Mouse (Mus musculus): Measurements from ENCODE around the gene Srgn. TPM values are rescaled to one million over a fixed set of nuclear protein-coding genes. Genes with fewer than 3 reads are reported as not detected.

Srgn gene
- polyA plus RNA-seq, 1 experiment: not detected

DNA sequence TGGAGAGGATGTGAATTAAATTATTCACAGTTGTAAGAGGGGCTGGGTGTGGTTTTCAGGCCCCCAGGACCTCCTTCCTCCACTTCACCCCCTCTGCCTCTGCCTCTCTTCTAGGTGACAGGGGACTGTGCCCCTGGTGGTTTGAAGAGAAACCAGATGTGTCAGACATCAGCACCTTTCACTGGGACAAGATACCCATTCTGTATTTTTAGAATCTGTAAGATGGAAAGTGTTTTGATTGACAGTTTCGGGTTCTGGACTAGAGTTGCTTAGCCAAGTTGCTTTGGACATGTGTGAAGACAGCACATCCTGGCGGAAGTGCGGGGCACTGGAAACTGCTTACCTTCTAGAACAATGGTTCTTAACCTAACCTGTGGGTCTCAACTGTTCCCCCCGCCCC, 17.1 kb upstream of the Srgn start:
- no peaks in the 10 kb centered on the region for H3K79me3 ChIP-seq (ENCODE audit: low read depth)
- H3ac ChIP-seq (ENCODE audit: control insufficient read depth, insufficient read length, low read depth): no peak overlapping the region
- H3K4me3 ChIP-seq (ENCODE audit: insufficient read depth, poor library complexity, severe bottlenecking): no peak overlapping the region
- H3K27me3 ChIP-seq (ENCODE audit: control insufficient read depth, insufficient read depth, insufficient read length): peaks cover 5% of the 10 kb centered on the region
- TF ChIP-seq MYOD1 (IDR thresholded peaks at IDR 0.05; ENCODE audit: control insufficient read depth, insufficient read length, low read depth): no peak
- TF ChIP-seq USF1 (IDR thresholded peaks at IDR 0.05; ENCODE audit: low read depth): no peak
- no peak for TF ChIP-seq MAX (IDR thresholded peaks at IDR 0.05)
- TF ChIP-seq CTCF (IDR thresholded peaks at IDR 0.05; ENCODE audit: control insufficient read depth, insufficient read depth, insufficient read length): no peak
- H3K36me3 ChIP-seq (ENCODE audit: control insufficient read depth, insufficient read depth): no peaks in the 10 kb centered on the region
- H3K79me2 ChIP-seq (ENCODE audit: control insufficient read depth, insufficient read depth): no peaks in the 10 kb centered on the region

- Histone ChIP-seq H3K27me3 (ENCODE audit: control insufficient read depth, insufficient read depth, insufficient read length) (peaks cover 8% of the 10 kb centered on the region), H3K36me3 (ENCODE audit: control insufficient read depth, insufficient read depth) (no peaks in the 10 kb centered on the region), H3ac (ENCODE audit: control insufficient read depth, insufficient read length, low read depth) (no peak overlapping the region), H3K79me2 (ENCODE audit: control insufficient read depth, insufficient read depth) (no peaks in the 10 kb centered on the region), H3K79me3 (ENCODE audit: low read depth) (no peaks in the 10 kb centered on the region), H3K4me3 (ENCODE audit: insufficient read depth, poor library complexity, severe bottlenecking) (no peak overlapping the region)
- TF ChIP-seq MYOG (IDR thresholded peaks at IDR 0.05; ENCODE audit: control insufficient read depth, extremely low read depth, insufficient read length) (no peak), MAX (IDR thresholded peaks at IDR 0.05) (no peak), FOSL1 (IDR thresholded peaks at IDR 0.05; ENCODE audit: insufficient read depth, low read length, poor library complexity, severe bottlenecking) (no peak), CEBPB (IDR thresholded peaks at IDR 0.05; ENCODE audit: low read depth) (no peak), MYOD1 (IDR thresholded peaks at IDR 0.05; ENCODE audit: control insufficient read depth, insufficient read length, low read depth) (no peak), CTCF (IDR thresholded peaks at IDR 0.05; ENCODE audit: control insufficient read depth, insufficient read depth, insufficient read length) (no peak), USF1 (IDR thresholded peaks at IDR 0.05; ENCODE audit: low read depth) (no peak)
Measured at GRCm38 (mm10) chr10:62543399-62543808, 16.2 kb upstream of the Srgn start.

GRCm38 (mm10) chr10:62542928-62543327, 15.7 kb upstream of the Srgn start:
- no peak for TF ChIP-seq MYOG (IDR thresholded peaks at IDR 0.05; ENCODE audit: control insufficient read depth, extremely low read depth, insufficient read length)
- no peak for TF ChIP-seq USF1 (IDR thresholded peaks at IDR 0.05; ENCODE audit: low read depth)
- no peak for TF ChIP-seq FOSL1 (IDR thresholded peaks at IDR 0.05; ENCODE audit: insufficient read depth, low read length, poor library complexity, severe bottlenecking)
- TF ChIP-seq CEBPB (IDR thresholded peaks at IDR 0.05; ENCODE audit: low read depth): no peak
- no peak for TF ChIP-seq CTCF (IDR thresholded peaks at IDR 0.05; ENCODE audit: control insufficient read depth, insufficient read depth, insufficient read length)
- TF ChIP-seq MYOD1 (IDR thresholded peaks at IDR 0.05; ENCODE audit: control insufficient read depth, insufficient read length, low read depth): no peak
- no peak for TF ChIP-seq MAX (IDR thresholded peaks at IDR 0.05)

DNA sequence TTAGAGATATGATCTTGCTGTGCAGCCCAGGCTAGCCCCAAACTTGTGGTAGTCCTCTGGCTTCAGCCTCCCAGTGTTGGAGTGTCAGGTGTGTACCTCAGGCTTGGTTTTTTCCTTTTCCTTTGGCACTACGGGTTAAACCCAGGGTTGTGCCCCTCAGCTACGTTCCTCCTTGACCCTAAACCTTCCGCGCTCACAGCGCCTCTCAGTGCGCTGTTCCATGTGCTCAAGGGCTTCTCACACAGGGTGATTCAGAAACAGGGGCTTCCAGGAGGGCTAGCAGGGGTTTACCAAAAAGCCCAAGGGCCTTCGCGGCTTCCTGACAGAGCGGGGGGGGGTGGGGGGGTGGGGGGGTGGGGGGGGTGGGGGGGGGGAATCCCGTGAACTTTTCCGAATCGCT, 15.3 kb upstream of the Srgn start:
- Histone ChIP-seq H3K36me3 (ENCODE audit: control insufficient read depth, insufficient read depth) (no peaks in the 10 kb centered on the region), H3K79me3 (ENCODE audit: low read depth) (no peaks in the 10 kb centered on the region), H3ac (ENCODE audit: control insufficient read depth, insufficient read length, low read depth) (no peak overlapping the region), H3K4me3 (ENCODE audit: insufficient read depth, poor library complexity, severe bottlenecking) (no peak overlapping the region), H3K79me2 (ENCODE audit: control insufficient read depth, insufficient read depth) (no peaks in the 10 kb centered on the region), H3K27me3 (ENCODE audit: control insufficient read depth, insufficient read depth, insufficient read length) (peaks cover 8% of the 10 kb centered on the region)
- TF ChIP-seq MYOD1 (IDR thresholded peaks at IDR 0.05; ENCODE audit: control insufficient read depth, insufficient read length, low read depth) (no peak), FOSL1 (IDR thresholded peaks at IDR 0.05; ENCODE audit: insufficient read depth, low read length, poor library complexity, severe bottlenecking) (no peak), MAX (IDR thresholded peaks at IDR 0.05) (no peak), MYOG (IDR thresholded peaks at IDR 0.05; ENCODE audit: control insufficient read depth, extremely low read depth, insufficient read length) (no peak), CTCF (IDR thresholded peaks at IDR 0.05; ENCODE audit: control insufficient read depth, insufficient read depth, insufficient read length) (no peak), USF1 (IDR thresholded peaks at IDR 0.05; ENCODE audit: low read depth) (no peak), CEBPB (IDR thresholded peaks at IDR 0.05; ENCODE audit: low read depth) (no peak)

More at GRCm38 (mm10) chr10:62542928-62543327, 15.7 kb upstream of the Srgn start:
- Histone ChIP-seq H3K79me3 (ENCODE audit: low read depth) (no peaks in the 10 kb centered on the region), H3K36me3 (ENCODE audit: control insufficient read depth, insufficient read depth) (no peaks in the 10 kb centered on the region), H3K4me3 (ENCODE audit: insufficient read depth, poor library complexity, severe bottlenecking) (no peak overlapping the region), H3ac (ENCODE audit: control insufficient read depth, insufficient read length, low read depth) (no peak overlapping the region), H3K79me2 (ENCODE audit: control insufficient read depth, insufficient read depth) (no peaks in the 10 kb centered on the region), H3K27me3 (ENCODE audit: control insufficient read depth, insufficient read depth, insufficient read length) (peaks cover 8% of the 10 kb centered on the region)

DNA sequence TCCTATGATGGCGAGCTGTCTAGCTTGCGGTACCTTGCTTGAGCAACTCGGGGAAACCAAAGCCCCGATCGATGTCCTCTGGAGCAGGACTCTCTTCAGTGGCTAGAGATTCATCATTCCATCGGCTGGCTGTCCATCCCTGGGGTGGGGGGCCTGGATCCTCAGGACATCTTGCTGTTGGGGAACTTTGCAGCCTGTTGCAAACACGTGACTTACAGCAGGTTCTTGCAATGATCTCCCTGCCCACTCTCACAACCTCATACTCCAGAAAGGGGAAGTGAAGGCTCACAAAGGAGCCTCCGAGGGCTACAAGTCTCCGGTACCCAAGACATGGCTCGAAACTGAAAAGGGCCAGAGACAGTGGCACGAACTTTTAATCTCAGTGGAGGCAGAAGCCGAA, 14.2 kb upstream of the Srgn start:
- H3K27me3 ChIP-seq (ENCODE audit: control insufficient read depth, insufficient read depth, insufficient read length): peaks cover 13% of the 10 kb centered on the region
- H3K79me2 ChIP-seq (ENCODE audit: control insufficient read depth, insufficient read depth): no peaks in the 10 kb centered on the region
- H3K4me3 ChIP-seq (ENCODE audit: insufficient read depth, poor library complexity, severe bottlenecking): no peak overlapping the region
- H3ac ChIP-seq (ENCODE audit: control insufficient read depth, insufficient read length, low read depth): no peak overlapping the region
- no peaks in the 10 kb centered on the region for H3K36me3 ChIP-seq (ENCODE audit: control insufficient read depth, insufficient read depth)
- TF ChIP-seq USF1 (IDR thresholded peaks at IDR 0.05; ENCODE audit: low read depth) (no peak), FOSL1 (IDR thresholded peaks at IDR 0.05; ENCODE audit: insufficient read depth, low read length, poor library complexity, severe bottlenecking) (no peak), MYOD1 (IDR thresholded peaks at IDR 0.05; ENCODE audit: control insufficient read depth, insufficient read length, low read depth) (no peak), MYOG (IDR thresholded peaks at IDR 0.05; ENCODE audit: control insufficient read depth, extremely low read depth, insufficient read length) (no peak), MAX (IDR thresholded peaks at IDR 0.05) (no peak), CEBPB (IDR thresholded peaks at IDR 0.05; ENCODE audit: low read depth) (no peak), CTCF (IDR thresholded peaks at IDR 0.05; ENCODE audit: control insufficient read depth, insufficient read depth, insufficient read length) (no peak)
- H3K79me3 ChIP-seq (ENCODE audit: low read depth): no peaks in the 10 kb centered on the region

- Histone ChIP-seq H3K79me3 (ENCODE audit: low read depth) (no peaks in the 10 kb centered on the region), H3ac (ENCODE audit: control insufficient read depth, insufficient read length, low read depth) (no peak overlapping the region), H3K79me2 (ENCODE audit: control insufficient read depth, insufficient read depth) (no peaks in the 10 kb centered on the region), H3K27me3 (ENCODE audit: control insufficient read depth, insufficient read depth, insufficient read length) (peaks cover 13% of the 10 kb centered on the region), H3K36me3 (ENCODE audit: control insufficient read depth, insufficient read depth) (no peaks in the 10 kb centered on the region), H3K4me3 (ENCODE audit: insufficient read depth, poor library complexity, severe bottlenecking) (no peak overlapping the region)
- TF ChIP-seq CEBPB (IDR thresholded peaks at IDR 0.05; ENCODE audit: low read depth) (no peak), CTCF (IDR thresholded peaks at IDR 0.05; ENCODE audit: control insufficient read depth, insufficient read depth, insufficient read length) (no peak), MYOG (IDR thresholded peaks at IDR 0.05; ENCODE audit: control insufficient read depth, extremely low read depth, insufficient read length) (no peak), FOSL1 (IDR thresholded peaks at IDR 0.05; ENCODE audit: insufficient read depth, low read length, poor library complexity, severe bottlenecking) (no peak), MAX (IDR thresholded peaks at IDR 0.05) (no peak), USF1 (IDR thresholded peaks at IDR 0.05; ENCODE audit: low read depth) (no peak), MYOD1 (IDR thresholded peaks at IDR 0.05; ENCODE audit: control insufficient read depth, insufficient read length, low read depth) (no peak)
Measured at GRCm38 (mm10) chr10:62540800-62541199, 13.5 kb upstream of the Srgn start.
